Mouse (Mus musculus) limb, embryonic 13.5 days (tissue): ENCODE data around the gene Olfr1417. TPM values are rescaled to one million over a fixed set of nuclear protein-coding genes. Genes with fewer than 3 reads are reported as not detected.

Source experiments
- polyA plus RNA-seq: library from polyadenylated mRNA; unstranded; fragments of >200 nt; fragmentation: Nextera tagmentation; extraction: Ambion mirVana; gene quantifications from 2 replicates; pipeline ENCODE4 v1.2.1, GENCODE M21; 2015

The Olfr1417 gene
- polyA plus RNA-seq, 1 experiment from 2014 or later = not detected

Other genes starting within 250 kb of the Olfr1417 start
- 3.5 and 3.9 TPM in 2 replicates for gene Ms4a6d, start 234.4 kb downstream of the Olfr1417 start, polyA plus RNA-seq
- 0.59 and 1.0 TPM in 2 replicates for gene Ms4a2, start 215.5 kb downstream of the Olfr1417 start, polyA plus RNA-seq
- gene Ms4a3, start 198.4 kb downstream of the Olfr1417 start, polyA plus RNA-seq = not detected in 2 replicates
- gene Oosp2, start 178.7 kb downstream of the Olfr1417 start, polyA plus RNA-seq = not detected in 2 replicates
- gene Oosp1, start 148.1 kb downstream of the Olfr1417 start, polyA plus RNA-seq = not detected in 2 replicates
- gene Oosp3, start 142.2 kb downstream of the Olfr1417 start, polyA plus RNA-seq = not detected in 2 replicates
- not detected in 2 replicates for gene Gif, start 91.7 kb downstream of the Olfr1417 start, polyA plus RNA-seq
- 42.8 and 46.0 TPM in 2 replicates for gene Mrpl16, start 68.8 kb downstream of the Olfr1417 start, polyA plus RNA-seq
- 5.4 TPM in 2 replicates for gene Stx3, start 19.8 kb downstream of the Olfr1417 start, polyA plus RNA-seq
- not detected in 2 replicates for gene Olfr1418, start 21.8 kb upstream of the Olfr1417 start, polyA plus RNA-seq
- not detected in 2 replicates for gene Olfr1419, start 35.9 kb upstream of the Olfr1417 start, polyA plus RNA-seq
- gene Olfr1420, start 47.3 kb upstream of the Olfr1417 start, polyA plus RNA-seq = not detected in 2 replicates
- gene Patl1, start 73.2 kb upstream of the Olfr1417 start, polyA plus RNA-seq = 16.7 and 19.5 TPM in 2 replicates
- gene Osbp, start 126.7 kb upstream of the Olfr1417 start, polyA plus RNA-seq = 5.1 and 5.3 TPM in 2 replicates
- gene Olfr1423, start 202.1 kb upstream of the Olfr1417 start, polyA plus RNA-seq = not detected in 2 replicates
- gene Olfr1424, start 223.5 kb upstream of the Olfr1417 start, polyA plus RNA-seq = not detected in 2 replicates
- gene Olfr1425, start 238.5 kb upstream of the Olfr1417 start, polyA plus RNA-seq = not detected in 2 replicates